Comparison of ENCODE assay signal across 12 mouse cellular contexts in the genomic region with DNA sequence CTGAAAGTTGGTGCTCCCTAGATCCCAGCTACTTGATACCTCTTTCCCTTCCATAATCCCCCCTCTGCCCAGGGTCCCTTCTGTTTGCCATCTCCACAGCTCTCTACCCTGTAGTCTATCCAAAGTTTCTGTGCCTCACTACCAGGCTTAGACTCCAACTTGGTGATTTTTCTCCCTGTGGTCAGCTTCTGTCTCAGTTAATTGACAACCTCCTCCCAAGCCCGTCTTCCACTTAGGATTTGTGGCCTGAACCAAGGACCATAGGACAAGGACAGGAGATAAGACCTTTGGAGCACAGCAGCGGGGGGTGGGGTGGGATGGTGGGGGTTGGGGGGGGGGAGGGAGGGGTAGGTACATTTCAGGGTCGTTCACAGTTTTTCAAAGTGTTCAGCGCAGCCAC.
A peak's percentile ranks its signal among the peaks of the same experiment; 100 is the strongest.
DNase-seq lines count a peak whose midpoint lies in the region.
"Had no signal": no experiment of that assay in that cellular context is flagged by ENCODE, and none has a peak within 500 bp of the region (broad histone marks: within the 10 kb centered on the region; RNA-seq: fewer than 3 reads in every experiment).

No protein-coding gene starts in this region.

- DNase-seq in adrenal gland, adult 2 months = peak; percentile 54
- DNase-seq in adrenal gland, adult 18-20 months (ENCODE audit: low spot score in 2 of 2) = no peak
- DNase-seq in adrenal gland, postnatal 10 days = peak; percentile 36
- DNase-seq in adrenal gland, postnatal 14 days = peak; percentile 56
- no peak for DNase-seq in thymus, postnatal 0 days (ENCODE audit: low spot score)
- no peak for DNase-seq in lung, postnatal 25 days (ENCODE audit: low spot score)
- DNase-seq: cerebellum, adult 11-12 months; cerebellum, adult 2 months; cerebellum, adult 9-10 months; cerebellum, postnatal 10 days; cerebellum, postnatal 25 days; forebrain, postnatal 0 days had no signal

Comparison
In these comparisons a context has a peak if more than half of its experiments do, and no peak if none do; other contexts are left out.
1. DNase-seq: peak in adrenal gland, adult 2 months (single experiment), adrenal gland, postnatal 10 days (single experiment) and adrenal gland, postnatal 14 days (single experiment); none in adrenal gland, adult 18-20 months (0 of 2), thymus, postnatal 0 days (single experiment) and lung, postnatal 25 days (single experiment).